Comparison of ENCODE assay signal across 10 mouse cellular contexts in genomic region chr14:55205045-55205750, GRCm38 (mm10). TPM values are rescaled to one million over a fixed set of nuclear protein-coding genes. Genes with fewer than 3 reads are reported as not detected.
DNase-seq lines count a peak whose midpoint lies in the region; ATAC-seq lines count a peak whose summit lies in the region.
"Had no signal": no experiment of that assay in that cellular context is flagged by ENCODE, and none has a peak within 500 bp of the region (broad histone marks: within the 10 kb centered on the region; RNA-seq: fewer than 3 reads in every experiment).

No protein-coding gene starts in this region.

- no peaks in the 10 kb centered on the region for H3K36me3 ChIP-seq in kidney, embryonic 15.5 days

- no peak overlapping the region for H3K4me3 ChIP-seq in kidney, embryonic 15.5 days (replicated peaks)

- no peak for ATAC-seq in kidney, embryonic 15.5 days (replicated peaks; ENCODE audit: low FRiP score)

- H3K9me3 ChIP-seq in kidney, embryonic 15.5 days (replicated peaks): no peaks in the 10 kb centered on the region

- no peak overlapping the region for H3K27ac ChIP-seq in kidney, embryonic 15.5 days

- H3K4me2 ChIP-seq in kidney, embryonic 15.5 days: no peak overlapping the region

- H3K9ac ChIP-seq in kidney, embryonic 15.5 days: no peak overlapping the region

- DNase-seq in heart, adult 11 months: peak; percentile 36
- DNase-seq in heart, postnatal 14 days: no peak
- DNase-seq in frontal cortex, postnatal 14 days (ENCODE audit: low spot score in 2 of 2): peak; percentile 50 to 53
- DNase-seq in left cerebral cortex, postnatal 10 days (ENCODE audit: extremely low spot score in 1 of 2, low spot score in 2 of 2): peak; percentile 35 to 80
- DNase-seq in retina, postnatal 1 day: peak; percentile 58
- no peak for DNase-seq in kidney, postnatal 14 days
- DNase-seq in thymus, postnatal 10 days (ENCODE audit: low spot score in 2 of 2): no peak

- H3K4me1 ChIP-seq in kidney, embryonic 15.5 days: no peaks in the 10 kb centered on the region

- intact Hi-C loops in heart, postnatal 14 days (cut with DNase I): no loop called here
- intact Hi-C loops in left cerebral cortex, postnatal 10 days (cut with DNase I): no loop called here

- WGBS in kidney, embryonic 15.5 days: 60% methylated on average over 3 of the region's 3 CpGs

- H3K27me3 ChIP-seq in kidney, embryonic 15.5 days: no peaks in the 10 kb centered on the region

RNA-seq across cellular contexts. Expression of gene Dhrs2, which starts 16.6 kb away (rescaled TPM):
- not detected for total RNA-seq in heart, postnatal 14 days (2021)
- total RNA-seq in left cerebral cortex, postnatal 10 days (2021): not detected
- 0.23 TPM in 1 of 2 replicates, not detected in the other for polyA plus RNA-seq in kidney, embryonic 15.5 days (2015; fragmentation: Nextera tagmentation; extraction: Ambion mirVana)
- total RNA-seq: adrenal gland, adult 18-20 months had no signal
- polyA plus RNA-seq: limb, embryonic 11.5 days had no signal

Comparison
In these comparisons a context has a peak if more than half of its experiments do, and no peak if none do; other contexts are left out.
1. DNase-seq: peak in heart, adult 11 months (single experiment), frontal cortex, postnatal 14 days (2 of 2), left cerebral cortex, postnatal 10 days (2 of 2) and retina, postnatal 1 day (single experiment); none in heart, postnatal 14 days (0 of 2), kidney, postnatal 14 days (single experiment) and thymus, postnatal 10 days (0 of 2).